Comparison of ENCODE assay signal across 7 mouse cellular contexts in genomic region chr9:63650905-63651304, GRCm38 (mm10). TPM values are rescaled to one million over a fixed set of nuclear protein-coding genes. Genes with fewer than 3 reads are reported as not detected.
DNase-seq lines count a peak whose midpoint lies in the region; ATAC-seq lines count a peak whose summit lies in the region.

No protein-coding gene starts in this region.

- no peak for ATAC-seq in intestine, embryonic 16.5 days

- H3K36me3 ChIP-seq in intestine, embryonic 16.5 days (ENCODE audit: control insufficient read depth, insufficient read depth, low read length): peaks cover 8% of the 10 kb centered on the region; the same call in 1 of the 2 replicates

- H3K9me3 ChIP-seq in intestine, embryonic 16.5 days (ENCODE audit: control insufficient read depth, low read length): no peaks in the 10 kb centered on the region

- no peak overlapping the region; the same call in 1 of the 2 replicates for H3K9ac ChIP-seq in intestine, embryonic 16.5 days (ENCODE audit: low read depth, low read length)

- no peaks in the 10 kb centered on the region for H3K27me3 ChIP-seq in intestine, embryonic 16.5 days (replicated peaks; ENCODE audit: control insufficient read depth, insufficient read depth, low read length)

- intact Hi-C loops in left cerebral cortex, postnatal 4 days (cut with DNase I): no loop called here

- no peak overlapping the region for H3K4me2 ChIP-seq in intestine, embryonic 16.5 days (ENCODE audit: low read depth, low read length)

- WGBS in intestine, embryonic 16.5 days: 89% methylated on average over 14 of the region's 14 CpGs

- peak; percentile 53 for DNase-seq in left cerebral cortex, postnatal 4 days
- DNase-seq in left cerebral cortex, adult 18-20 months (ENCODE audit: low spot score in 2 of 2): no peak
- peak; percentile 54 to 59 for DNase-seq in cerebellum, postnatal 14 days
- DNase-seq in gastrocnemius, postnatal 10 days: peak; percentile 55
- DNase-seq in lung, postnatal 10 days: peak; percentile 51
- DNase-seq in layer of hippocampus, adult 11-12 months (ENCODE audit: low spot score): no peak

- peaks cover 7% of the 10 kb centered on the region for H3K4me1 ChIP-seq in intestine, embryonic 16.5 days (ENCODE audit: control insufficient read depth, insufficient read depth, low read length)

- H3K4me3 ChIP-seq in intestine, embryonic 16.5 days (ENCODE audit: low read length): no peak overlapping the region

- H3K27ac ChIP-seq in intestine, embryonic 16.5 days (ENCODE audit: low read length): no peak overlapping the region

RNA-seq across cellular contexts. Expression of gene Aagab, which starts 48.4 kb away (rescaled TPM):
- 10 to 100 TPM; 46.5 to 47.2 TPM for total RNA-seq in left cerebral cortex, postnatal 4 days (2021)
- 10 to 100 TPM; 45.0 to 48.9 TPM for total RNA-seq in left cerebral cortex, adult 18-20 months (2021)
- 10 to 100 TPM; 13.0 to 14.5 TPM for total RNA-seq in gastrocnemius, postnatal 10 days (2021)
- 27.8 and 28.1 TPM in 2 replicates for polyA plus RNA-seq in intestine, embryonic 16.5 days (2015; fragmentation: Nextera tagmentation; extraction: Ambion mirVana)

RNA-seq across cellular contexts. Expression of gene Iqch, which starts 48.6 kb away (rescaled TPM):
- total RNA-seq in left cerebral cortex, postnatal 4 days (2021): under 1 TPM in 1 of 2 experiments, not detected in 1; 0.16 TPM
- not detected for total RNA-seq in left cerebral cortex, adult 18-20 months (2021)
- total RNA-seq in gastrocnemius, postnatal 10 days (2021): not detected
- 0.06 TPM in 1 of 2 replicates, not detected in the other for polyA plus RNA-seq in intestine, embryonic 16.5 days (2015; fragmentation: Nextera tagmentation; extraction: Ambion mirVana)

Comparison
In these comparisons a context has a peak if more than half of its experiments do, and no peak if none do; other contexts are left out.
1. DNase-seq: peak in left cerebral cortex, postnatal 4 days (single experiment), cerebellum, postnatal 14 days (2 of 2), gastrocnemius, postnatal 10 days (single experiment) and lung, postnatal 10 days (single experiment); none in left cerebral cortex, adult 18-20 months (0 of 2) and layer of hippocampus, adult 11-12 months (single experiment).